Mouse (Mus musculus): ENCODE measurements at regions not wholly inside any gene's neighbourhood (a gene's known extent, or its start where the extent isn't known, plus 50 kb on each side); places are given as distances from the start of the nearest gene placed in this dataset.

- Histone ChIP-seq H3K9me3 (no peaks in the 10 kb centered on the region), H3K9ac (no peak overlapping the region), H3K4me1 (replicated peaks) (no peaks in the 10 kb centered on the region), H3K27ac (no peak overlapping the region), H3K4me3 (replicated peaks) (no peak overlapping the region), H3K4me2 (replicated peaks) (no peak overlapping the region), H3K27me3 (replicated peaks) (no peaks in the 10 kb centered on the region), H3K36me3 (no peaks in the 10 kb centered on the region)
- 80% methylated on average over 5 of the region's 5 CpGs for WGBS
- ATAC-seq, result no peak
Measured at GRCm38 (mm10) chr1:120733683-120734082, 131.5 kb downstream of the En1 start.

- H3K36me3 ChIP-seq, result no peaks in the 10 kb centered on the region
- ATAC-seq, result no peak
- no peaks in the 10 kb centered on the region for H3K4me1 ChIP-seq (replicated peaks)
- H3K4me3 ChIP-seq (replicated peaks), result no peak overlapping the region
- no peaks in the 10 kb centered on the region for H3K9me3 ChIP-seq
- no peak overlapping the region for H3K4me2 ChIP-seq (replicated peaks)
- H3K27me3 ChIP-seq (replicated peaks), result no peaks in the 10 kb centered on the region
- no peak overlapping the region for H3K27ac ChIP-seq
- H3K9ac ChIP-seq, result no peak overlapping the region
Measured at GRCm38 (mm10) chr1:120734846-120735245, 132.6 kb downstream of the En1 start.

- Histone ChIP-seq H3K36me3 (no peaks in the 10 kb centered on the region), H3K27ac (no peak overlapping the region), H3K4me2 (replicated peaks) (no peak overlapping the region), H3K4me3 (replicated peaks) (no peak overlapping the region), H3K4me1 (replicated peaks) (no peaks in the 10 kb centered on the region), H3K9me3 (no peaks in the 10 kb centered on the region), H3K27me3 (replicated peaks) (no peaks in the 10 kb centered on the region), H3K9ac (no peak overlapping the region)
- no peak for ATAC-seq
- 53% methylated on average over 6 of the region's 6 CpGs for WGBS
Measured at GRCm38 (mm10) chr1:120739499-120739898, 137.3 kb downstream of the En1 start.

GRCm38 (mm10) chr1:120741091-120741740, 139.0 kb downstream of the En1 start:
- WGBS, result 77% methylated on average over 16 of the region's 16 CpGs
- Histone ChIP-seq H3K4me2 (replicated peaks) (no peak overlapping the region), H3K27ac (no peak overlapping the region), H3K9me3 (no peaks in the 10 kb centered on the region), H3K4me1 (replicated peaks) (no peaks in the 10 kb centered on the region), H3K27me3 (replicated peaks) (no peaks in the 10 kb centered on the region), H3K9ac (no peak overlapping the region), H3K4me3 (replicated peaks) (no peak overlapping the region), H3K36me3 (no peaks in the 10 kb centered on the region)
- no peak for ATAC-seq

- no peaks in the 10 kb centered on the region for H3K36me3 ChIP-seq
- H3K4me3 ChIP-seq (replicated peaks), result no peak overlapping the region
- no peak for ATAC-seq
- no peak overlapping the region for H3K9ac ChIP-seq
- WGBS, result 69% methylated on average over 6 of the region's 6 CpGs
- no peak overlapping the region for H3K27ac ChIP-seq
- H3K4me2 ChIP-seq (replicated peaks), result no peak overlapping the region
- no peaks in the 10 kb centered on the region for H3K4me1 ChIP-seq (replicated peaks)
- H3K9me3 ChIP-seq, result no peaks in the 10 kb centered on the region
- no peaks in the 10 kb centered on the region for H3K27me3 ChIP-seq (replicated peaks)
Measured at GRCm38 (mm10) chr1:120748963-120749362, 146.7 kb downstream of the En1 start.

GRCm38 (mm10) chr1:120753406-120753805, 151.2 kb downstream of the En1 start:
- Histone ChIP-seq H3K4me2 (replicated peaks) (no peak overlapping the region), H3K4me1 (replicated peaks) (no peaks in the 10 kb centered on the region), H3K9me3 (no peaks in the 10 kb centered on the region), H3K27me3 (replicated peaks) (no peaks in the 10 kb centered on the region), H3K4me3 (replicated peaks) (no peak overlapping the region), H3K36me3 (no peaks in the 10 kb centered on the region), H3K27ac (no peak overlapping the region), H3K9ac (no peak overlapping the region)
- no peak for ATAC-seq
- 89% methylated on average over 1 of the region's 1 CpGs for WGBS

- H3K36me3 ChIP-seq, result no peaks in the 10 kb centered on the region
- no peak overlapping the region for H3K4me2 ChIP-seq (replicated peaks)
- no peak overlapping the region for H3K27ac ChIP-seq
- no peak overlapping the region for H3K4me3 ChIP-seq (replicated peaks)
- no peaks in the 10 kb centered on the region for H3K9me3 ChIP-seq
- no peaks in the 10 kb centered on the region for H3K4me1 ChIP-seq (replicated peaks)
- H3K9ac ChIP-seq, result no peak overlapping the region
- H3K27me3 ChIP-seq (replicated peaks), result no peaks in the 10 kb centered on the region
- WGBS, result 66% methylated on average over 5 of the region's 5 CpGs
- peak; percentile 66 for ATAC-seq
Measured at GRCm38 (mm10) chr1:120754337-120754736, 152.1 kb downstream of the En1 start.

- Histone ChIP-seq H3K9ac (no peak overlapping the region), H3K4me3 (replicated peaks) (no peak overlapping the region), H3K36me3 (no peaks in the 10 kb centered on the region), H3K9me3 (no peaks in the 10 kb centered on the region), H3K27ac (no peak overlapping the region), H3K4me2 (replicated peaks) (no peak overlapping the region), H3K4me1 (replicated peaks) (no peaks in the 10 kb centered on the region), H3K27me3 (replicated peaks) (no peaks in the 10 kb centered on the region)
- WGBS, result 51% methylated on average over 9 of the region's 9 CpGs
- ATAC-seq, result no peak
Measured at GRCm38 (mm10) chr1:120757283-120757821, 155.1 kb downstream of the En1 start.

GRCm38 (mm10) chr1:120758172-120758571, 156.0 kb downstream of the En1 start:
- WGBS, result 76% methylated on average over 7 of the region's 7 CpGs
- H3K4me2 ChIP-seq (replicated peaks), result no peak overlapping the region
- no peak overlapping the region for H3K4me3 ChIP-seq (replicated peaks)
- no peak overlapping the region for H3K27ac ChIP-seq
- ATAC-seq, result no peak
- no peak overlapping the region for H3K9ac ChIP-seq
- no peaks in the 10 kb centered on the region for H3K4me1 ChIP-seq (replicated peaks)
- H3K9me3 ChIP-seq, result no peaks in the 10 kb centered on the region
- H3K36me3 ChIP-seq, result no peaks in the 10 kb centered on the region
- H3K27me3 ChIP-seq (replicated peaks), result no peaks in the 10 kb centered on the region

- Histone ChIP-seq H3K36me3 (no peaks in the 10 kb centered on the region), H3K4me2 (replicated peaks) (no peak overlapping the region), H3K27me3 (replicated peaks) (no peaks in the 10 kb centered on the region), H3K9ac (no peak overlapping the region), H3K9me3 (no peaks in the 10 kb centered on the region), H3K27ac (no peak overlapping the region), H3K4me3 (replicated peaks) (no peak overlapping the region), H3K4me1 (replicated peaks) (no peaks in the 10 kb centered on the region)
- ATAC-seq, result no peak
- WGBS, result 63% methylated on average over 5 of the region's 5 CpGs
Measured at GRCm38 (mm10) chr1:120758762-120759161, 156.5 kb downstream of the En1 start.

GRCm38 (mm10) chr1:120759380-120759779, 157.2 kb downstream of the En1 start:
- Histone ChIP-seq H3K27ac (no peak overlapping the region), H3K4me1 (replicated peaks) (no peaks in the 10 kb centered on the region), H3K4me3 (replicated peaks) (no peak overlapping the region), H3K36me3 (no peaks in the 10 kb centered on the region), H3K9me3 (no peaks in the 10 kb centered on the region), H3K27me3 (replicated peaks) (no peaks in the 10 kb centered on the region), H3K9ac (no peak overlapping the region), H3K4me2 (replicated peaks) (no peak overlapping the region)
- 76% methylated on average over 3 of the region's 3 CpGs for WGBS
- no peak for ATAC-seq

GRCm38 (mm10) chr1:120761364-120761763, 159.1 kb downstream of the En1 start:
- no peak for ATAC-seq
- 66% methylated on average over 9 of the region's 9 CpGs for WGBS

GRCm38 (mm10) chr1:120762498-120762897, 160.3 kb downstream of the En1 start:
- no peak overlapping the region for H3K9ac ChIP-seq
- no peaks in the 10 kb centered on the region for H3K36me3 ChIP-seq
- no peak overlapping the region for H3K27ac ChIP-seq
- WGBS, result 86% methylated on average over 2 of the region's 2 CpGs
- H3K4me3 ChIP-seq (replicated peaks), result no peak overlapping the region
- H3K27me3 ChIP-seq (replicated peaks), result no peaks in the 10 kb centered on the region
- H3K4me1 ChIP-seq (replicated peaks), result no peaks in the 10 kb centered on the region
- H3K4me2 ChIP-seq (replicated peaks), result no peak overlapping the region
- ATAC-seq, result no peak
- no peaks in the 10 kb centered on the region for H3K9me3 ChIP-seq

More at GRCm38 (mm10) chr1:120761364-120761763, 159.1 kb downstream of the En1 start:
- no peaks in the 10 kb centered on the region for H3K9me3 ChIP-seq
- H3K9ac ChIP-seq, result no peak overlapping the region
- no peak overlapping the region for H3K4me3 ChIP-seq (replicated peaks)
- H3K4me2 ChIP-seq (replicated peaks), result no peak overlapping the region
- no peak overlapping the region for H3K27ac ChIP-seq
- H3K36me3 ChIP-seq, result no peaks in the 10 kb centered on the region
- H3K27me3 ChIP-seq (replicated peaks), result no peaks in the 10 kb centered on the region
- no peaks in the 10 kb centered on the region for H3K4me1 ChIP-seq (replicated peaks)
